Mouse (Mus musculus): ENCODE results near the gene Sfn. TPM values are rescaled to one million over a fixed set of nuclear protein-coding genes. Genes with fewer than 3 reads are reported as not detected.

Gene Sfn
- total RNA-seq, 2 experiments from 2014 or later: 1.0 to 1.4 TPM

- intact Hi-C loops (cut with DNase I): no loop called here
- DNase-seq (ENCODE audit: low spot score in 2 of 2): no peak
These were observed 22.9 kb upstream of the Sfn start for GRCm38 (mm10) chr4:133624830-133625229.

- DNase-seq (ENCODE audit: low spot score in 2 of 2): no peak
- intact Hi-C loops (cut with DNase I): no loop called here
These were observed 20.3 kb upstream of the Sfn start for GRCm38 (mm10) chr4:133622161-133622695.

GRCm38 (mm10) chr4:133620668-133621067 lies 18.7 kb upstream of the Sfn start:
- DNase-seq (ENCODE audit: low spot score in 2 of 2): no peak
- intact Hi-C loops (cut with DNase I): no loop called here

GRCm38 (mm10) chr4:133619473-133620136 lies 17.6 kb upstream of the Sfn start:
- intact Hi-C loops (cut with DNase I): no loop called here

GRCm38 (mm10) chr4:133617936-133618335 lies 16.0 kb upstream of the Sfn start:
- intact Hi-C loops (cut with DNase I): no loop called here
- no peak for DNase-seq (ENCODE audit: low spot score in 2 of 2)

More at GRCm38 (mm10) chr4:133619473-133620136, 17.6 kb upstream of the Sfn start:
- no peak for DNase-seq (ENCODE audit: low spot score in 2 of 2)

- no peak for DNase-seq (ENCODE audit: low spot score in 2 of 2)
- intact Hi-C loops (cut with DNase I): no loop called here
These were observed 13.4 kb upstream of the Sfn start for GRCm38 (mm10) chr4:133615416-133615815.

- peak; percentile 61 to 75 for DNase-seq (ENCODE audit: low spot score in 2 of 2)
- intact Hi-C loops (cut with DNase I): no loop called here
These were observed 12.3 kb upstream of the Sfn start for GRCm38 (mm10) chr4:133614274-133614761.

GRCm38 (mm10) chr4:133613867-133614266 lies 11.9 kb upstream of the Sfn start:
- no peak for DNase-seq (ENCODE audit: low spot score in 2 of 2)
- intact Hi-C loops (cut with DNase I): no loop called here

- intact Hi-C loops (cut with DNase I): no loop called here
- DNase-seq (ENCODE audit: low spot score in 2 of 2): no peak
These were observed 11.1 kb upstream of the Sfn start for GRCm38 (mm10) chr4:133613026-133613425.

- intact Hi-C loops (cut with DNase I): no loop called here
- DNase-seq (ENCODE audit: low spot score in 2 of 2): no peak
These were observed 10.4 kb upstream of the Sfn start for GRCm38 (mm10) chr4:133612416-133612815.

GRCm38 (mm10) chr4:133611815-133612214 lies 9.8 kb upstream of the Sfn start:
- intact Hi-C loops (cut with DNase I): no loop called here
- no peak for DNase-seq (ENCODE audit: low spot score in 2 of 2)

- intact Hi-C loops (cut with DNase I): no loop called here
- DNase-seq (ENCODE audit: low spot score in 2 of 2): peak; percentile 68 to 79
These were observed 7.8 kb upstream of the Sfn start for GRCm38 (mm10) chr4:133609719-133610118.

GRCm38 (mm10) chr4:133607284-133607683 lies 5.3 kb upstream of the Sfn start:
- intact Hi-C loops (cut with DNase I): no loop called here
- no peak for DNase-seq (ENCODE audit: low spot score in 2 of 2)

- DNase-seq (ENCODE audit: low spot score in 2 of 2): no peak
- intact Hi-C loops (cut with DNase I): no loop called here
These were observed 3.4 kb upstream of the Sfn start for GRCm38 (mm10) chr4:133605330-133605729.

- no peak for DNase-seq (ENCODE audit: low spot score in 2 of 2)
- intact Hi-C loops (cut with DNase I): no loop called here
These were observed 2.9 kb upstream of the Sfn start for GRCm38 (mm10) chr4:133604856-133605255.

- intact Hi-C loops (cut with DNase I): no loop called here
- no peak for DNase-seq (ENCODE audit: low spot score in 2 of 2)
These were observed 2.2 kb upstream of the Sfn start for GRCm38 (mm10) chr4:133604175-133604574.

GRCm38 (mm10) chr4:133603056-133603455 lies 1.1 kb upstream of the Sfn start:
- DNase-seq (ENCODE audit: low spot score in 2 of 2): no peak
- intact Hi-C loops (cut with DNase I): no loop called here

- DNase-seq (ENCODE audit: low spot score in 2 of 2): no peak
- intact Hi-C loops (cut with DNase I): no loop called here
These were observed 1.7 kb downstream of the Sfn start for GRCm38 (mm10) chr4:133600306-133600705.

- intact Hi-C loops (cut with DNase I): loop anchor here (5.0 kb wide), 1 partner anchor 33 kb away; no protein-coding TSS in a partner anchor
- DNase-seq (ENCODE audit: low spot score in 2 of 2): peak; percentile 78 to 79
These were observed 2.3 kb downstream of the Sfn start for GRCm38 (mm10) chr4:133599571-133600073.

- intact Hi-C loops (cut with DNase I): loop anchor here (5.0 kb wide), 1 partner anchor 33 kb away; no protein-coding TSS in a partner anchor
These were observed 2.9 kb downstream of the Sfn start for GRCm38 (mm10) chr4:133599116-133599515.

GRCm38 (mm10) chr4:133598616-133599015 lies 3.4 kb downstream of the Sfn start:
- DNase-seq (ENCODE audit: low spot score in 2 of 2): no peak
- intact Hi-C loops (cut with DNase I): loop anchor here (5.0 kb wide), 1 partner anchor 34 kb away; no protein-coding TSS in a partner anchor

More at GRCm38 (mm10) chr4:133599116-133599515, 2.9 kb downstream of the Sfn start:
- DNase-seq (ENCODE audit: low spot score in 2 of 2): no peak

All from left cerebral cortex, postnatal 14 days (tissue).